Mouse (Mus musculus) A20 (cell line): ENCODE results near the gene Peli1.
"Not testable (repeated sequence)": the region's sequence is repeated elsewhere in the genome, so short reads cannot be mapped to it uniquely, and the experiment has no call there.

Experiments used
- DNase-seq: peaks from one replicate; pipeline ENCODE4 v3.0.0-alpha.2; 2011; ENCODE audit warnings: low read depth, low spot score

Gene Peli1

GRCm38 (mm10) chr11:21191821-21192220 lies 100.7 kb downstream of the Peli1 start:
- not testable (repeated sequence) for DNase-seq

GRCm38 (mm10) chr11:21194851-21195250 lies 103.8 kb downstream of the Peli1 start:
- no peak for DNase-seq
